Mouse (Mus musculus) sigmoid colon, adult 10 weeks (tissue): ENCODE data around the gene Umod. TPM values are rescaled to one million over a fixed set of nuclear protein-coding genes. Genes with fewer than 3 reads are reported as not detected.

Experiments used
- polyA plus RNA-seq: library from polyadenylated mRNA; stranded (reverse); fragments of 350-450 nt; fragmentation: Illumina TruSeq; extraction: RNeasy Lipid Tissue Mini Kit (QIAGEN cat#74804); gene quantifications from one replicate; pipeline ENCODE4 v1.2.3, GENCODE M21; 2014; ENCODE audit warnings: low read depth, low replicate concordance

Gene Umod
- not detected for polyA plus RNA-seq

GRCm38 (mm10) chr7:119479256-119479655 lies at the start of gene Umod:
Umod (minus strand) TSS chr7:119479282.

GRCm38 (mm10) chr7:119523389-119523788 lies 44.3 kb upstream of the Umod start, which contains the start of gene Pdilt:
Pdilt (minus strand) TSS chr7:119523489.

GRCm38 (mm10) chr7:119519163-119519562 lies 40.1 kb upstream of the Umod start, which contains the start of gene Acsm5:
Acsm5 (plus strand) TSS chr7:119519463.

GRCm38 (mm10) chr7:119459185-119459584 lies 19.9 kb downstream of the Umod start, which contains the start of gene Gp2:
Gp2 (minus strand) TSS chr7:119459285.

Other genes starting within 250 kb of the Umod start
- 1.8 TPM for gene Gp2, start 20.0 kb downstream of the Umod start, polyA plus RNA-seq
- not detected for gene Acsm5, start 40.2 kb upstream of the Umod start, polyA plus RNA-seq
- not detected for gene Pdilt, start 44.2 kb upstream of the Umod start, polyA plus RNA-seq
- not detected for gene Acsm2, start 75.1 kb upstream of the Umod start, polyA plus RNA-seq
- not detected for gene Acsm1, start 127.7 kb upstream of the Umod start, polyA plus RNA-seq
- not detected for gene Acsm4, start 210.7 kb upstream of the Umod start, polyA plus RNA-seq
- 43.9 TPM for gene Thumpd1, start 241.5 kb upstream of the Umod start, polyA plus RNA-seq